Comparison of ENCODE assay signal across 8 mouse cellular contexts in the genomic region with DNA sequence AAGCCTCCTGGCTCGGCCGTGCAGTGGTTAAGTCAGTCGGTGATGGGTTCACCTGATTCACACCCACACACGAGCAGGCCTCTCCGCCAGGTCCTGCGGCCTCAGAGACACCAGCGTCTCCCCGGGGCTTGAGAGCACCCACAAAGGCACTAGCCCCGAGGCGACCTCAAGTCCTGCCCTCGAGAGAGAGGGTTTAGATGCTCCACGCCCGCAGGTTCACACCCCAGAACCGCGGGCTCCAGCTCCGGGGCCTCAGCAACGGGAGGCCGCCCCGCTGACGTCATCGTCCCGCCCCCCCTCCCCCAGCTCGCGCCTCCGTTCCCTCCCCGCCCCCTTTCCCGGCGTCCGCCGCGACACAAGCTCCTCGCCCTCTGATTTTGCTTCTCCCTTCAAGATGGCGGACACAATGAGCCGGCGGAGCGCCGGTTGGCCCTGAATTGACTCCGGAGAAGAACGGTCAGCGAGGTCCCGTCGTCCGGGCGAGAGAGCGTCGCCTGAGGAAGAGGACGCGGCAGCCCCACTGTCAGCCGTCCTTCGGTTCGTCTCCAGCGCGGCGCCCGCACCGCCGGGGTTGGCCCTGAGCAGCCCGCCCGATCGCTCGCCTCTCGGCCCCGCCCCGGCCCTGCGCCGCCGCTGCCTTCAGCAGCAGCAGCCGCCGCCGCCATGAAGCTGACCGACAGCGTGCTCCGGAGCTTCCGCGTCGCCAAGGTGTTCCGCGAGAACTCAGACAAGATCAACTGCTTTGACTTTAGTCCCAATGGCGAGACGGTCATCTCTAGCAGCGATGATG. TPM values are rescaled to one million over a fixed set of nuclear protein-coding genes. Genes with fewer than 3 reads are reported as not detected.
DNase-seq lines count a peak whose midpoint lies in the region; ATAC-seq lines count a peak whose summit lies in the region.

Gene Wdr82 (plus strand): TSS at position 373 of the 790 bp plus-strand sequence.

- peaks cover 49% of the 10 kb centered on the region for H3K4me1 ChIP-seq in hindbrain, embryonic 15.5 days (replicated peaks)

- no peaks in the 10 kb centered on the region for H3K27me3 ChIP-seq in hindbrain, embryonic 15.5 days

- peaks cover 47% of the 10 kb centered on the region for H3K79me2 ChIP-seq in macrophage (ENCODE audit: inconsistent target)

- ATAC-seq in hindbrain, embryonic 15.5 days (ENCODE audit: low FRiP score, low read depth): peak; percentile 93

- under 1% methylated on average over 68 of the region's 81 CpGs for WGBS in hindbrain, embryonic 15.5 days
- WGBS in macrophage (ENCODE audit: missing documents): 1% methylated on average over 66 of the region's 81 CpGs

- peak; percentile 93 for DNase-seq in R1 (ENCODE audit: low read depth, low spot score)
- peak; percentile 93 to 96 for DNase-seq in cerebellum, postnatal 25 days
- peak; percentile 85 to 89 for DNase-seq in frontal cortex, postnatal 36 days (ENCODE audit: low spot score in 2 of 2)
- peak; percentile 85 to 88 for DNase-seq in left cerebral cortex, adult 18-20 months (ENCODE audit: low spot score in 2 of 2)
- peak; percentile 90 for DNase-seq in right cerebral cortex, adult 18-20 months
- peak; percentile 54 for DNase-seq in urinary bladder, postnatal 10 days (ENCODE audit: low spot score)

- peak within 1 kb of the TSS; percentile 97 for H3K4me3 ChIP-seq in hindbrain, embryonic 15.5 days
- peak within 1 kb of the TSS; percentile 98 for H3K4me3 ChIP-seq in macrophage (ENCODE audit: inconsistent target)

- H3K27ac ChIP-seq in hindbrain, embryonic 15.5 days (replicated peaks): peak within 1 kb of the TSS; percentile 99
- H3K27ac ChIP-seq in macrophage: peak within 1 kb of the TSS; percentile 61

- H3K9me3 ChIP-seq in hindbrain, embryonic 15.5 days: no peaks in the 10 kb centered on the region

- H3K4me2 ChIP-seq in hindbrain, embryonic 15.5 days: peak within 1 kb of the TSS; percentile 68

- H3K9ac ChIP-seq in hindbrain, embryonic 15.5 days: peak within 1 kb of the TSS; percentile 96

- H3K36me3 ChIP-seq in hindbrain, embryonic 15.5 days: no peaks in the 10 kb centered on the region
- no peaks in the 10 kb centered on the region for H3K36me3 ChIP-seq in macrophage (ENCODE audit: inconsistent target)

RNA-seq across cellular contexts. Expression of gene Wdr82, which starts in this region (rescaled TPM):
- polyA plus RNA-seq in hindbrain, embryonic 15.5 days (2015; fragmentation: Nextera tagmentation; extraction: Ambion mirVana): 35.9 and 36.6 TPM in 2 replicates
- 100 to 1,000 TPM; 128 to 136 TPM for total RNA-seq in left cerebral cortex, adult 18-20 months (2021)
- 10 to 100 TPM; 22.3 to 68.0 (median 42.6) TPM for total RNA-seq in macrophage (2018; cell fraction: chromatin; rRNA removed)
- total RNA-seq in macrophage (2018; cell fraction: cytosol; rRNA removed): 10 to 100 TPM; 27.5 to 50.7 (median 39.1) TPM
- total RNA-seq in macrophage (2018; cell fraction: nucleus; rRNA removed): 10 to 100 TPM; 28.3 to 71.2 (median 43.9) TPM
- polyA plus RNA-seq in macrophage (2018): 22.0 to 38.9 TPM (median 30.1 TPM) in 3 replicates

Comparison
In these comparisons a context has a peak if more than half of its experiments do, and no peak if none do; other contexts are left out.
1. Peak in every context shown above with its lines: DNase-seq, ATAC-seq, H3K4me3 ChIP-seq and H3K27ac ChIP-seq.